Mouse (Mus musculus) liver, embryonic 14.5 days (tissue): ENCODE results near the gene Ugt1a7c. TPM values are rescaled to one million over a fixed set of nuclear protein-coding genes. Genes with fewer than 3 reads are reported as not detected.

Experiments
- ATAC-seq: fragments of 200-750 bp; cut with Nextera tagmentation; 2 replicates; pipeline ENCODE4 v1.8.0; 2017; ENCODE audit warnings: moderate number of reproducible peaks, mild to moderate bottlenecking, moderate library complexity; ENCODE audit not compliant: insufficient read depth
- DNase-seq, 3 experiments: peaks; one replicate each; pipeline ENCODE4 v3.0.0-alpha.2; 2012 to 2013; ENCODE audit warnings: low read depth in 3 of 3, low spot score in 3 of 3
- H3K27ac ChIP-seq: fragments of 300-500 bp; sonication (generic); 2 replicates; pipeline ENCODE4 v1.5.1; 2014; ENCODE audit warnings: moderate library complexity, mild to moderate bottlenecking, control low read depth, inconsistent platforms
- H3K27me3 ChIP-seq: fragments of 300-500 bp; sonication (generic); 2 replicates; pipeline ENCODE4 v1.6.1; 2014; ENCODE audit warnings: mild to moderate bottlenecking, low read length, moderate library complexity; ENCODE audit not compliant: control insufficient read depth, insufficient read depth
- H3K36me3 ChIP-seq: fragments of 300-500 bp; sonication (generic); replicated peaks from 2 replicates; pipeline ENCODE4 v1.6.1; 2014; ENCODE audit warnings: low read depth; ENCODE audit not compliant: control insufficient read depth, insufficient read depth
- H3K4me1 ChIP-seq, 2 experiments: fragments of 200-500 bp in 1 of 2; fragments of 300-500 bp in 1 of 2; sonication (generic) in 1 of 2; replicated peaks; 2 replicates each; pipeline ENCODE4 v1.6.1; 2012 to 2014; ENCODE audit warnings: antibody characterized with exemption in 1 of 2, inconsistent platforms in 1 of 2, low read length in 1 of 2; ENCODE audit not compliant: control insufficient read depth in 2 of 2, insufficient read depth in 2 of 2
- H3K4me2 ChIP-seq: fragments of 300-500 bp; sonication (generic); 2 replicates; pipeline ENCODE4 v1.6.1; 2014; ENCODE audit warnings: low read depth, mild to moderate bottlenecking, control low read depth, moderate library complexity
- H3K4me3 ChIP-seq, 2 experiments: fragments of 200-500 bp in 1 of 2; fragments of 300-500 bp in 1 of 2; sonication (generic) in 1 of 2; 2 replicates each; pipeline ENCODE4 v1.5.1; 2012 to 2014; ENCODE audit warnings: low read depth in 2 of 2, low read length in 2 of 2, mild to moderate bottlenecking in 2 of 2, control low read depth in 1 of 2, inconsistent platforms in 1 of 2, moderate library complexity in 1 of 2; ENCODE audit not compliant: insufficient read depth in 1 of 2
- H3K9ac ChIP-seq: fragments of 300-500 bp; sonication (generic); replicated peaks from 2 replicates; pipeline ENCODE4 v1.6.1; 2014; ENCODE audit warnings: mild to moderate bottlenecking, control low read depth, moderate library complexity
- H3K9me3 ChIP-seq: fragments of 300-500 bp; sonication (generic); 2 replicates; pipeline ENCODE4 v1.6.1; 2016; ENCODE audit warnings: low read length, mixed read lengths; ENCODE audit not compliant: control insufficient read depth
- CTCF ChIP-seq: IDR thresholded peaks from 2 replicates; pipeline ENCODE4 v1.5.1; 2016; ENCODE audit warnings: antibody characterized with exemption, low read depth, control low read depth
- EP300 ChIP-seq: IDR thresholded peaks from 2 replicates; pipeline ENCODE4 v1.6.1; 2016; ENCODE audit warnings: antibody characterized with exemption, low read depth
- WGBS: fragments of 180-500 bp; shearing (Covaris S2); extraction: QIAGEN DNeasy Blood & Tissue Kit; methylation state at CpG from one replicate; pipeline ENCODE4 v1.1.7; 2014; ENCODE audit not compliant: insufficient replicate concordance; 5-methylcytosine and 5-hydroxymethylcytosine counted together
- polyA plus RNA-seq, 2 experiments: library from polyadenylated mRNA; depleted of rRNA in 1 of 2; stranded (reverse) in 1 of 2; unstranded in 1 of 2; fragments of >200 nt; fragmentation: Nextera tagmentation in 1 of 2; extraction: Ambion mirVana in 1 of 2; gene quantifications; 2 replicates each; pipeline versions ENCODE4 v1.2.1 to v1.2.3; 2012 to 2014

Ugt1a7c gene
- polyA plus RNA-seq, 2 experiments: 1.1 to 1.8 TPM

- Histone ChIP-seq H3K9ac (no peak overlapping the region), H3K27me3 (no peaks in the 10 kb centered on the region), H3K4me3 (no peak overlapping the region), H3K9me3 (no peaks in the 10 kb centered on the region), H3K4me2 (no peak overlapping the region), H3K36me3 (peaks cover 77% of the 10 kb centered on the region), H3K4me1 (peaks cover 6 to 34% of the 10 kb centered on the region in 2 experiments; a peak in 3 of 4 replicates), H3K27ac (no peak overlapping the region)
- WGBS: 75% methylated on average over 5 of the region's 5 CpGs
- TF ChIP-seq CTCF (no peak), EP300 (no peak)
- ATAC-seq: no peak
- no peak for DNase-seq
These were observed 168.9 kb downstream of the Ugt1a7c start for GRCm38 (mm10) chr1:88263778-88264177.

- Histone ChIP-seq H3K4me1 (peaks cover 6 to 31% of the 10 kb centered on the region in 2 experiments; a peak in 3 of 4 replicates), H3K4me2 (no peak overlapping the region), H3K9me3 (no peaks in the 10 kb centered on the region), H3K36me3 (peaks cover 83% of the 10 kb centered on the region), H3K4me3 (no peak overlapping the region), H3K27ac (no peak overlapping the region), H3K9ac (no peak overlapping the region), H3K27me3 (no peaks in the 10 kb centered on the region)
- no peak for TF ChIP-seq EP300
- no peak for TF ChIP-seq CTCF
- WGBS: 78% methylated on average over 7 of the region's 7 CpGs
- DNase-seq (no peak), ATAC-seq (no peak)
These were observed 169.5 kb downstream of the Ugt1a7c start for GRCm38 (mm10) chr1:88264237-88264868.

GRCm38 (mm10) chr1:88264869-88265240 is 170.0 kb downstream of the Ugt1a7c start:
- 69% methylated on average over 4 of the region's 4 CpGs for WGBS
- no peak overlapping the region for H3K4me2 ChIP-seq
- ATAC-seq: no peak
- TF ChIP-seq EP300 (no peak), CTCF (no peak)
- H3K36me3 ChIP-seq: peaks cover 88% of the 10 kb centered on the region
- DNase-seq: no peak
- no peak overlapping the region for H3K4me3 ChIP-seq
- H3K9ac ChIP-seq: no peak overlapping the region
- H3K4me1 ChIP-seq: peaks cover 6 to 26% of the 10 kb centered on the region in 2 experiments; a peak in 3 of 4 replicates
- no peak overlapping the region for H3K27ac ChIP-seq
- no peaks in the 10 kb centered on the region for H3K9me3 ChIP-seq
- H3K27me3 ChIP-seq: no peaks in the 10 kb centered on the region

- no peak overlapping the region for H3K27ac ChIP-seq
- TF ChIP-seq CTCF (no peak), EP300 (no peak)
- H3K36me3 ChIP-seq: peaks cover 89% of the 10 kb centered on the region
- no peak overlapping the region for H3K9ac ChIP-seq
- no peak for ATAC-seq
- H3K4me1 ChIP-seq: peaks cover 0 to 14% of the 10 kb centered on the region in 2 experiments; a peak in 2 of 4 replicates
- no peak overlapping the region for H3K4me3 ChIP-seq
- WGBS: 82% methylated on average over 13 of the region's 13 CpGs
- H3K4me2 ChIP-seq: no peak overlapping the region
- no peaks in the 10 kb centered on the region for H3K27me3 ChIP-seq
- no peak for DNase-seq
- H3K9me3 ChIP-seq: no peaks in the 10 kb centered on the region
These were observed 171.3 kb downstream of the Ugt1a7c start for GRCm38 (mm10) chr1:88266123-88266522.

GRCm38 (mm10) chr1:88267489-88267888 is 172.6 kb downstream of the Ugt1a7c start:
- H3K27me3 ChIP-seq: no peaks in the 10 kb centered on the region
- no peak overlapping the region for H3K9ac ChIP-seq
- H3K4me2 ChIP-seq: no peak overlapping the region
- no peak for ATAC-seq
- TF ChIP-seq EP300 (no peak), CTCF (no peak)
- WGBS: 85% methylated on average over 6 of the region's 6 CpGs
- H3K4me1 ChIP-seq: peaks cover 0 to 1% of the 10 kb centered on the region in 2 experiments; a peak in 1 of 4 replicates
- H3K27ac ChIP-seq: no peak overlapping the region
- peaks cover 91% of the 10 kb centered on the region for H3K36me3 ChIP-seq
- H3K9me3 ChIP-seq: no peaks in the 10 kb centered on the region
- H3K4me3 ChIP-seq: no peak overlapping the region
- no peak for DNase-seq
